Mouse (Mus musculus) hindbrain, embryonic 16.5 days (tissue): ENCODE measurements at regions not wholly inside any gene's neighbourhood (a gene's known extent, or its start where the extent isn't known, plus 50 kb on each side); places are given as distances from the start of the nearest gene placed in this dataset.

ENCODE experiments used
- ATAC-seq: fragments of 200-750 bp; cut with Nextera tagmentation; 2 replicates; pipeline ENCODE4 v1.8.0; 2017; ENCODE audit warnings: moderate TSS enrichment, moderate library complexity
- H3K27ac ChIP-seq: fragments of 300-500 bp; sonication (generic); 2 replicates; pipeline ENCODE4 v1.5.1; 2014; ENCODE audit warnings: low read depth, mild to moderate bottlenecking, control low read depth, low read length, moderate library complexity
- H3K27me3 ChIP-seq: fragments of 300-500 bp; sonication (generic); replicated peaks from 2 replicates; pipeline ENCODE4 v1.6.1; 2014; ENCODE audit warnings: low read length; ENCODE audit not compliant: control insufficient read depth, insufficient read depth
- H3K36me3 ChIP-seq: fragments of 300-500 bp; sonication (generic); 2 replicates; pipeline ENCODE4 v1.6.1; 2014; ENCODE audit warnings: mild to moderate bottlenecking, low read length, moderate library complexity, mixed read lengths; ENCODE audit not compliant: control insufficient read depth, insufficient read depth
- H3K4me1 ChIP-seq: fragments of 300-500 bp; sonication (generic); 2 replicates; pipeline ENCODE4 v1.6.1; 2014; ENCODE audit warnings: low read depth, low read length; ENCODE audit not compliant: control insufficient read depth, insufficient read depth
- H3K4me2 ChIP-seq: fragments of 300-500 bp; sonication (generic); 2 replicates; pipeline ENCODE4 v1.6.1; 2014; ENCODE audit warnings: mild to moderate bottlenecking, low read length, control low read depth, moderate library complexity
- H3K4me3 ChIP-seq: fragments of 300-500 bp; sonication (generic); 2 replicates; pipeline ENCODE4 v1.5.1; 2014; ENCODE audit warnings: mild to moderate bottlenecking, low read length, control low read depth, moderate library complexity
- H3K9ac ChIP-seq: fragments of 300-500 bp; sonication (generic); 2 replicates; pipeline ENCODE4 v1.6.1; 2014; ENCODE audit warnings: low read depth, mild to moderate bottlenecking, control low read depth, low read length, moderate library complexity
- H3K9me3 ChIP-seq: fragments of 300-500 bp; sonication (generic); 2 replicates; pipeline ENCODE4 v1.6.1; 2014; ENCODE audit warnings: mild to moderate bottlenecking, low read length, moderate library complexity; ENCODE audit not compliant: control insufficient read depth
- WGBS: fragments of 180-500 bp; shearing (Covaris S2); extraction: QIAGEN DNeasy Blood & Tissue Kit; methylation state at CpG from one replicate; pipeline ENCODE4 v1.1.7; 2014; 5-methylcytosine and 5-hydroxymethylcytosine counted together

GRCm38 (mm10) chr15:8903651-8904050 lies 64.1 kb upstream of the Ranbp3l start:
- H3K4me1 ChIP-seq = no peaks in the 10 kb centered on the region
- no peak overlapping the region for H3K4me3 ChIP-seq
- no peak overlapping the region for H3K27ac ChIP-seq
- H3K27me3 ChIP-seq = no peaks in the 10 kb centered on the region
- no peak overlapping the region for H3K9ac ChIP-seq
- no peaks in the 10 kb centered on the region for H3K9me3 ChIP-seq
- no peak overlapping the region for H3K4me2 ChIP-seq
- WGBS = 68% methylated on average over 2 of the region's 2 CpGs
- ATAC-seq = no peak
- no peaks in the 10 kb centered on the region for H3K36me3 ChIP-seq

DNA sequence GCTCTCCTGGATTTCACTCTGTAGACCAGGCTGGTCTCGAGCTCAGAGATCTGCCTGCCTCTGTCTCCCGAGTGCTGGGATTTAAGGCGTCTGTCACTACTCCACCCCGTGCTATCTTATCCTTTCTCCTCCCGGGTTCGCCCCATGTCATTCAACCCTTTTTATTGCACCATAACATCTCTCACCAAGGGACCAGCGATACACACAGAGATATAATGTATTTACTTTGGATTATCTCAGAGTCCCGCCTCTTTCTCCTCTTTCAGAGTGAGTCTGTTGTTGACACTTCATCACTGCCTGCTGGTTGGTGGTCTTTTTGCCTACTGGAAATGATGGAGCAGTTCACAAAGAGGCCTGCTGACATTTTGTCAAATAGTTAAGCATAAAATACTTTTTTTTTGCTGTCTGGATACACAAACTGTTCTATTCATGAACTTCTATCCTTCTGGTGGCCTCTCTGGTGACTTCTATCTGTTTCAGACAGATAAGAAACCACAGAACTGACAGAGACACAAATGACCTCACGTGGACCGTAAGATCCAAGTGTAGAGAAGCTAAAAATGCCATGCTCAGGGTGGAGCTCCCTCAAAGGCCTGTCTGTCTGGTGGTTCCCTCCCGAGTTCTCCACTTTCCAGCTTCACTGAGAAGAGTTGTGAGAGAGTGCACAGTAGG lies 70.1 kb upstream of the Ranbp3l start:
- 89% methylated on average over 11 of the region's 11 CpGs for WGBS
- no peak overlapping the region for H3K9ac ChIP-seq
- no peaks in the 10 kb centered on the region for H3K36me3 ChIP-seq
- no peaks in the 10 kb centered on the region for H3K27me3 ChIP-seq
- no peak overlapping the region for H3K4me2 ChIP-seq
- H3K9me3 ChIP-seq = no peaks in the 10 kb centered on the region
- H3K4me3 ChIP-seq = no peak overlapping the region
- no peaks in the 10 kb centered on the region for H3K4me1 ChIP-seq
- no peak overlapping the region for H3K27ac ChIP-seq
- ATAC-seq = no peak

- no peak overlapping the region for H3K9ac ChIP-seq
- no peak overlapping the region for H3K27ac ChIP-seq
- H3K27me3 ChIP-seq = no peaks in the 10 kb centered on the region
- H3K4me2 ChIP-seq = no peak overlapping the region
- no peak for ATAC-seq
- no peaks in the 10 kb centered on the region for H3K9me3 ChIP-seq
- no peaks in the 10 kb centered on the region for H3K4me1 ChIP-seq
- H3K4me3 ChIP-seq = no peak overlapping the region
- WGBS = 88% methylated on average over 2 of the region's 2 CpGs
- no peaks in the 10 kb centered on the region for H3K36me3 ChIP-seq
Observed at GRCm38 (mm10) chr15:8896856-8897255, 70.9 kb upstream of the Ranbp3l start.

GRCm38 (mm10) chr15:8896391-8896790 lies 71.4 kb upstream of the Ranbp3l start:
- Histone ChIP-seq H3K9ac (no peak overlapping the region), H3K4me2 (no peak overlapping the region), H3K4me3 (no peak overlapping the region), H3K4me1 (no peaks in the 10 kb centered on the region), H3K36me3 (no peaks in the 10 kb centered on the region), H3K27ac (no peak overlapping the region), H3K27me3 (no peaks in the 10 kb centered on the region), H3K9me3 (no peaks in the 10 kb centered on the region)
- peak; percentile 79 for ATAC-seq
- 52% methylated on average over 12 of the region's 12 CpGs for WGBS

- no peak for ATAC-seq
- H3K9ac ChIP-seq = no peak overlapping the region
- no peaks in the 10 kb centered on the region for H3K36me3 ChIP-seq
- H3K27me3 ChIP-seq = no peaks in the 10 kb centered on the region
- no peak overlapping the region for H3K4me3 ChIP-seq
- H3K9me3 ChIP-seq = no peaks in the 10 kb centered on the region
- 95% methylated on average over 3 of the region's 3 CpGs for WGBS
- H3K4me2 ChIP-seq = no peak overlapping the region
- H3K4me1 ChIP-seq = no peaks in the 10 kb centered on the region; the same call in 1 of the 2 replicates
- no peak overlapping the region for H3K27ac ChIP-seq
Observed at GRCm38 (mm10) chr15:8885585-8885984, 82.2 kb upstream of the Ranbp3l start.

- no peaks in the 10 kb centered on the region for H3K9me3 ChIP-seq
- no peak overlapping the region for H3K4me3 ChIP-seq
- H3K36me3 ChIP-seq = no peaks in the 10 kb centered on the region
- WGBS = 45% methylated on average over 18 of the region's 18 CpGs
- ATAC-seq = peak; percentile 37
- H3K27me3 ChIP-seq = no peaks in the 10 kb centered on the region
- no peaks in the 10 kb centered on the region; the same call in 1 of the 2 replicates for H3K4me1 ChIP-seq
- H3K9ac ChIP-seq = no peak overlapping the region
- H3K27ac ChIP-seq = no peak overlapping the region
- H3K4me2 ChIP-seq = peak overlapping the region; percentile 20; the same call in 1 of the 2 replicates
Observed at GRCm38 (mm10) chr15:8884608-8885467, 82.9 kb upstream of the Ranbp3l start.

DNA sequence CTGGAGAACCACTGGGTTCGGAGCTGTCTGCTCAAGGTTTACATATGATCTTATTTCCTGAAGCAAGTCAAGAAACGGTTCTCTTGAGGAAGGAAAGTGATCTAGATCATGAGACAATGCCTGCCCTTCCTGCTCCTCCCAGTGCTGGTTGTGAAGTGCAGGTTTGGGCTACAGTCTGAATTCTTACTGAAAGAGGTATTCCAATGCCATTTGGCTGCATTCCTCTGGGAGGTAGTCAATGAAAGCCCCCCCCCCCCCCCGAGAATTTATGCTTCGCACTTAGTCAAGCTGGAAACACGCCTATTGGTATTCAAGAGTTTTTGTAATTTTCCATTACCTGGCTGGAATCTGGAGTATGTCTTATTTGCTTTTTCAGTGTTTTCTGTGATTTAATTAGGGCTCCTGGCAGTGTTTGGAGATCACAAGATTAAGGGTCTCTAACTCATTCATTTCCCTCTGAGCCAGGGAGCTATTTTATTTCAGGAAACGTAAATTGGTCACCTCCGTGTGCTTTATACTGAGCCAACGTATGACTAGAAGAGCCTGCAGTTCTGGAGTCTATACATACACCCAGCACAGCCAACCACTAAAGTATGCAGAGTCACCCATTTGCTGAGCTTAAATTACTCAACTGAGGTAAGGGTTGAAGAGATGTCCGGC lies 84.7 kb upstream of the Ranbp3l start:
- H3K4me2 ChIP-seq = no peak overlapping the region
- no peaks in the 10 kb centered on the region for H3K36me3 ChIP-seq
- WGBS = 84% methylated on average over 9 of the region's 9 CpGs
- H3K27me3 ChIP-seq = no peaks in the 10 kb centered on the region
- ATAC-seq = no peak
- H3K9ac ChIP-seq = no peak overlapping the region
- no peak overlapping the region for H3K27ac ChIP-seq
- H3K4me3 ChIP-seq = no peak overlapping the region
- H3K9me3 ChIP-seq = no peaks in the 10 kb centered on the region
- no peaks in the 10 kb centered on the region; the same call in 1 of the 2 replicates for H3K4me1 ChIP-seq

DNA sequence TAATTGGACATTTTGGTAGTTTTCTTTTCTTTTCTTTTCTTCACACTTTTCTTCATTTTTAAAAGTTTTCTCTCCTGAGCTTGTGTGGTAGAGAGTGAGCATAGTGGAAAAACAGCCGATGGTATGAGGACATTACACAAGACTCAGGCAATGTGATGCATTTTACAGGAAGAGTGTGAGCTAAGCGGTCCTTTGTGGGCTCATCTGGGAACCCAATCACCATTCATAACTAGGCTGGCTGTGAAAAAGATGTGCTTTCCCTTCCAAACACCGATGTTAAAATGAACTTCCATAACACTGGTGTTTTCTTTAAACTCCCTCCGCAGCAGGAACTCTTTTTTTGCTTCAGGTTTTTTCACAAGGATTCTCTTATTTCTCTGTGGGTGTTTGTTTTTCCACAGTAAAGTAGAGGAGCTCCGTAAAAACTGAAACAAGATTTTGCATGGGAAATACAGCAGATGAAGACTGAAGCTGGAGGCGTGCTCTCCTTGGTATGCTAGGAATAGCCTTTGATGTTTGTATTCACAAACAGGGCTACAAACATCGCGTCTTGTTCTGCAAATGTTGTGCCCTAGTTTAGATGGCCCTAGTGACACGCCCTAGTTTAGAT lies 92.8 kb upstream of the Ranbp3l start:
- Histone ChIP-seq H3K4me1 (no peaks in the 10 kb centered on the region), H3K36me3 (no peaks in the 10 kb centered on the region), H3K27ac (no peak overlapping the region), H3K9me3 (no peaks in the 10 kb centered on the region), H3K9ac (no peak overlapping the region), H3K27me3 (no peaks in the 10 kb centered on the region), H3K4me2 (no peak overlapping the region), H3K4me3 (no peak overlapping the region)
- ATAC-seq = no peak
- 77% methylated on average over 9 of the region's 9 CpGs for WGBS

GRCm38 (mm10) chr15:8868021-8868420 lies 99.7 kb upstream of the Ranbp3l start:
- no peak overlapping the region for H3K27ac ChIP-seq
- no peaks in the 10 kb centered on the region for H3K36me3 ChIP-seq
- no peak overlapping the region for H3K4me2 ChIP-seq
- WGBS = 90% methylated on average over 2 of the region's 2 CpGs
- no peak for ATAC-seq
- no peak overlapping the region for H3K9ac ChIP-seq
- no peaks in the 10 kb centered on the region for H3K4me1 ChIP-seq
- no peaks in the 10 kb centered on the region for H3K27me3 ChIP-seq
- H3K4me3 ChIP-seq = no peak overlapping the region
- no peaks in the 10 kb centered on the region for H3K9me3 ChIP-seq
